Mouse (Mus musculus) heart, postnatal 0 days (tissue): Measurements from ENCODE around the gene Chsy1.

Experiments
- CTCF ChIP-seq: IDR thresholded peaks from 2 replicates; pipeline ENCODE4 v1.5.1; 2016; ENCODE audit warnings: antibody characterized with exemption, control low read depth, low read depth
- EP300 ChIP-seq: IDR thresholded peaks from 2 replicates; pipeline ENCODE4 v1.6.1; 2016; ENCODE audit warnings: antibody characterized with exemption, low read depth

GRCm38 (mm10) chr7:66105771-66106170, 3.5 kb upstream of the Chsy1 start:
- TF ChIP-seq CTCF = no peak
- TF ChIP-seq EP300 = no peak
